Mouse (Mus musculus) bone marrow, adult 2 months (tissue): ENCODE measurements around the gene Synrg. TPM values are rescaled to one million over a fixed set of nuclear protein-coding genes. Genes with fewer than 3 reads are reported as not detected.

Experiments used
- H3K27ac ChIP-seq: fragments of 200-500 bp; 2 replicates; pipeline ENCODE4 v1.5.1; 2012; ENCODE audit warnings: low read depth, mild to moderate bottlenecking, control low read depth, inconsistent platforms, low read length; ENCODE audit not compliant: control insufficient read depth, poor library complexity, insufficient read depth
- H3K4me1 ChIP-seq: fragments of 200-500 bp; 2 replicates; pipeline ENCODE4 v1.6.1; 2011; ENCODE audit warnings: low read length; ENCODE audit not compliant: control insufficient read depth, insufficient read depth
- H3K4me3 ChIP-seq: fragments of 200-500 bp; replicated peaks from 2 replicates; pipeline ENCODE3; 2011; ENCODE audit warnings: mild to moderate bottlenecking, low read depth, low read length, control low read depth; ENCODE audit not compliant: control insufficient read depth
- CTCF ChIP-seq: fragments of 200-500 bp; IDR thresholded peaks from 2 replicates; pipeline ENCODE4 v1.5.1; 2011; ENCODE audit warnings: low read length, control low read depth; ENCODE audit not compliant: control insufficient read depth, insufficient read depth
- POLR2A ChIP-seq: fragments of 200-500 bp; IDR thresholded peaks from 2 replicates; pipeline ENCODE4 v1.6.1; 2011; ENCODE audit warnings: low read depth, mild to moderate bottlenecking, control low read depth, low read length, borderline replicate concordance; ENCODE audit not compliant: control insufficient read depth
- WGBS: fragments of 180-500 bp; shearing (Covaris S2); methylation state at CpG from one replicate; pipeline ENCODE4 v1.1.7; 2018; 5-methylcytosine and 5-hydroxymethylcytosine counted together
- polyA plus RNA-seq: library from polyadenylated mRNA; stranded (reverse); fragments of >200 nt; gene quantifications from 2 replicates; pipeline ENCODE4 v1.2.4, GENCODE M21; 2011; ENCODE audit warnings: low replicate concordance; ENCODE audit not compliant: missing spikeins, insufficient read depth, insufficient read length

The Synrg gene
- polyA plus RNA-seq, 1 experiment = 14.2 TPM

DNA sequence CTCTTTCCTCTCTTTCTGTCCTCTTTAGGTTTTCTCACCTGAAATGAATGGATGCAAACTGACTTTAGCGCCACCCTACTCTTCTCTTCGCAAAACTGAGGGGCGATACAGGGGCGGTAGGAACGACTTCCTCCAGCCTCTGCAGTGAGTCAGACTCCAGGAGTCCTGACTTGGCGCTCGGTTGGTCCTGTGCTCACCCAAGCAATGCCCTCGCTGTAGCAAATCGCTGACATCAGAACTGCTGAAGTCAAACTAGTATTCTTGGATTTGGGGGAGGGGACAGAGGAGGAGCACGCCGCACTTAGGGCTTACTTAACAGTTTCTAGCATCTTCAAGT lies 104.8 kb downstream of the Synrg start, which contains the start of gene Dusp14:
Dusp14 (minus strand) TSS at position 228 of the 337 bp plus-strand sequence.
- H3K4me3 ChIP-seq = peak within 1 kb of the TSS; percentile 25
- TF ChIP-seq CTCF = no peak
- 6% methylated on average over 11 of the region's 11 CpGs for WGBS

DNA sequence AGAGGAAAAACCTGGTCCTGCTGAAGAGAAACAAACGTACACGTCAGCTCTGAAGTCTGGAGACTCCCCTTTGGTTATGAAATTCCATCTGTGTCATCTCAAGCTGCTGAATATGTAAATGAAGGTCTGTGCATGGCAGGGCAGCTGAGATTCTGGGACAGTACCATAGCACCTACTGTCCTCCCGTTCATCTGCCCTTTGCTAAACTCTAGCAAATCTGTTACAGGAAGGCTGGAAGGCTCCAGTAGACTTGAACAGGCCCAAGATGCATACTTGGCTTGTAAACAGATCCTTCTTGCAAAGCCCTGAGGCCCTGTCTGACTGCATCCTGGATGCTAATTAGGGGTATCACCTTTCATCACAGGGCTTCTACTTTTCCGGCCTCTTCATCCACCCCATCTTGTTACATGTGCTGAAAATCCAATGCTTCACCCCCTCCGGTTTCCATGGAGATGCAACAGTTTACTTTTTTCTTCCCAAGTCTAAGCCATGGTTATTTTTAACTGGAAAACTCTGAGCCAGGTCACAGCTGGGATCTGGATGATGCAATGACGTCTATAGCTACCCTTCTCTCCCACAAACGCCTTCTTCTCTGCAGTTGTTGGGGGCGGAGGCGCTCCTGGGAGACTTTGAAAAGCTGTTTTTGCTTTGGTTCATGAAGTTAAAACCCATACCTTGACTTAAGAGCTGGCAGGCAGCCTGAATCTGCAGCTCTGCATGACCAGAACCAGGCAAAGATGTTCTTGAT lies 108.8 kb downstream of the Synrg start:
- no peaks in the 10 kb centered on the region for H3K4me1 ChIP-seq
- no peak for TF ChIP-seq POLR2A
- no peak for TF ChIP-seq CTCF

More for the DNA sequence above, 104.8 kb downstream of the Synrg start, which contains the start of gene Dusp14:
- Histone ChIP-seq H3K27ac (no peak within 1 kb of the TSS), H3K4me1 (no peaks in the 10 kb centered on the region)

DNA sequence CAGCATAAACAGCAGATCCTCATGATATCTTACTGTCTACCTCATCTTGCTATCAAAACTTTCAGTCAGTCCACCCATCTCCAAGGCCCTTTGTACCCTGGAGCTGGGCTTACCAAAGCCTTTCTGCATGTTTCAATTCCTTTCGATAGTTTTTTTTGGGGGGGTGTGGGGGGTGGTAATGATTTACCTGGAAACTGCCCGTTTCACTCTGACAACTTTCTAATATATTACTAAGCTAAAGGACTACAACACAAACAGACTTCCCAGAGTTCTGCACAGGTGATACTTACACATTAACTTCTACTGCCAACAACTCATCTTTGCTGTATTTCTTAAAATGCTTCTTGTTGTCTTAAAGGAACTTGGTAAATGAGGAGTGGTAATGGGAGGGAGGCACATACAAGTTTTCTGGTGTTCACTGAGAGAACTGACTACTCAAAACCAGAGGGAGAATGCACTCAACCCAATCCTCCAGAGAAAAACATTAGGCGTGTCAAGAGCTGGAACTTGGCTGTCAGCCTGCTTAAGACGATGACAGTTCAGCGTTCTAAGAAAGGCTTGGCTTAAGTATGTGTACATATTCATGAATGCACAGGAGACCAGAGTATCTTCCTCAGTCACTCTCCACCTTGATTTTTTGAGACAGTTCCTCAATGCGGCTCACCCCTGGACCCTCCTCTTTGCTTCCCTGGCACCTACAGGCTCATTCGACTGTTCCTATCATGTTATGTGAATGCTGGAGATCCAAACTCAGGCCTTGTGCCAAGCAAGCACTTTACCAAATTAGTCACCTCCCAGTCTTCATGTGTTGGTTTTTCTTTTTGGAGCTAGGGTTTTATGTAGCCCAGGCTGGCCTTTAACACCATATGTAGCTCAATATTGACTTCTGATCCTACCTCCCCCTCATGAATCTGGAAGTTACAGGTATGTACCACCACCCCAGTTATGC lies 109.9 kb downstream of the Synrg start:
- Histone ChIP-seq H3K4me1 (no peaks in the 10 kb centered on the region), H3K27ac (no peak overlapping the region), H3K4me3 (no peak overlapping the region)
- WGBS = 77% methylated on average over 7 of the region's 7 CpGs
- no peak for TF ChIP-seq POLR2A
- no peak for TF ChIP-seq CTCF

More for the DNA sequence above, 108.8 kb downstream of the Synrg start:
- WGBS = 60% methylated on average over 9 of the region's 9 CpGs
- Histone ChIP-seq H3K27ac (no peak overlapping the region), H3K4me3 (no peak overlapping the region)

DNA sequence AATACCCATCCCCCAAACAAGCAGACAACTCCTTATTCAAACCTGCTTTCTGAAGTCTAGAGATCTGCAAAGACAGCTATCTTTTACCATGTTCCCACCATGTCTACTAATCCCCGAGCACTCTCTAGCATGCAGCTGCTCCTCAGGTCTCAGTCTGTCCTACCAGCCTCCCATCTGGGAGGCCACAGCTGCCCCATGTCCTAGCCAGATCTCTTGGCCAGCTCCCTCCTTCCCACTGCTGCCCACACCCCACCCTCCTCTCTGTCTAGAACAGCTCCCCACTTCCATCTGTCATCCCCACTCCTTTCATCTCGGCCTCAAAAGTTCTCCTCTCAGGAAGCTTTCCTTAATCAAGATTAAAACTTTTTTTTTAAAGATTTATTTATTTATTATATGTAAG lies 112.8 kb downstream of the Synrg start:
- no peak for TF ChIP-seq POLR2A
- TF ChIP-seq CTCF = no peak
- WGBS = 70% methylated on average over 2 of the region's 2 CpGs
- Histone ChIP-seq H3K4me1 (no peaks in the 10 kb centered on the region), H3K27ac (no peak overlapping the region), H3K4me3 (no peak overlapping the region)

DNA sequence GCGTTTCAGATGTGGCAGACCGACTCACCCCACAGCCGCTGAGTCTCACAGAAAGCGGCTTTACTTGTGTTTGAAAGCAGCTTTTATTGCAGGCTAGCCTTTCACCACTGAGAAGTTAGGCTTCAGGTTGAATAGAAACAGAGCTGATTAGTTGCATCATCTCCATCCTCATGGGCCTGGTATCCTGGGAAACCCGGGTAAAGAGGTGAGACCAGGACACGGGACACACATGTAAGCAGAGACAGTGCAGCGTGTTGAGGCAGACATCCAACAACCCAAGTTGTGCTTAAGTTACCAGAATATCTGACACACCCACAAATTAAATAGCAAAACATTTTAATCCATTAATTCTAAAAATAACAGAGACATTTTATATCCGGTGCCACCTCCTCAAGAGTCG lies 114.4 kb downstream of the Synrg start:
- Histone ChIP-seq H3K4me1 (no peaks in the 10 kb centered on the region), H3K27ac (no peak overlapping the region), H3K4me3 (no peak overlapping the region)
- TF ChIP-seq CTCF (no peak), POLR2A (no peak)
- WGBS = 88% methylated on average over 9 of the region's 9 CpGs

DNA sequence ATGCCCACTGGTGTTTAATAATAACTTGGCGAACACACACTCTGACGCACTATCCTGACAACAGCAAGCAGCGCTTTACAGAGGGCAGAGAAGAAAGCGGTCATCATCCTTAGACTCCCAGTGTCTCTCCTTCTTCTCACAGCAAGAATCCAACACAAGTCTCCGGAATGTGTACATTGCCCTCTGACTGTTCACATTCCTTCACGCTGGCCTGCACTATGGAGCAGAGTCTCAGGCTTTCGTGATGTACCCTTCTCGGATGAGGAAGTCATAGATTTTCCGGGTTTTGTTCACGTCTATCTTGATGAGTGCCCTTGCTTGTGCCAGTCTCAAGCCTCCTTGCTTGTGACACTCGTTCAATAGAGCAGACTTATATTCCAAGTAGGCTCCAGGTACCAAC lies 115.1 kb downstream of the Synrg start:
- Histone ChIP-seq H3K27ac (no peak overlapping the region), H3K4me1 (no peaks in the 10 kb centered on the region), H3K4me3 (no peak overlapping the region)
- TF ChIP-seq CTCF (no peak), POLR2A (no peak)
- 89% methylated on average over 11 of the region's 11 CpGs for WGBS

DNA sequence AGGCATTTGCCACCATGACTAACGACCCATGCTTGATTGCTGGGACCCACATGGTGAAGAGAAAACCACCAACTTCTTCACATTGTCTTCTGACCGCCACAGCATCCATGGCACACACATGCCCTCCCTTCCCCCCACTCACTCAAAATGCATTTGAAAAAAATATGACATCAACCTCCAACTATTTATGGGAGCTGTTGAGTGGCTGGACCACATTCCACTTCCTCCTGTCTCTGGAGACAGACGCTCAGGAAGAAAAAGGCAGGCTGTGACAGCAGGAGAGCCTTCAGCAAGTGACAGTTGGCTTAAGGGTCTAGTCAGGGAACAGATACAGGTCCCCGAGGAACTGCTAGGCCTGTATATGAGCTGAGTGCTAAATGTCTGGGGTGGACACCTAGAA lies 115.7 kb downstream of the Synrg start:
- H3K27ac ChIP-seq = no peak overlapping the region
- 70% methylated on average over 4 of the region's 4 CpGs for WGBS
- TF ChIP-seq CTCF (no peak), POLR2A (no peak)
- H3K4me3 ChIP-seq = no peak overlapping the region
- H3K4me1 ChIP-seq = no peaks in the 10 kb centered on the region

DNA sequence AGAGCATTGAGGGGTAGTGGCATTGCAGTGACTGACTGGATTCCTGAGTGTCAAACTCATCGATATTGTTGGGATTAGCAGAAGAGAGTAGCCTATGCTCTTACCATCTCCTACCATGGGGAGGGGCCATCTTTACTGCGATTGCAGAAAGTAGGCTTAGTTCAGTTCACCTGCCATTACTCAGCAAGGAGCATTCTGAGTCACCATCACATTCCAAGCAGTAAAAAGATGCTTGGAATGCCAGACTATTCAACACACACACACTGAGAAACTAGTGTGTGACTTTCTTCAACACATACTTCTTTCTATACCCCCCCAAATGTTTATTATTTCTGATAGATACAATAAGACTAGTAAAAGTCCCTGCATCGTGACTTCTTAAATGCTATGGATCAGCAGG lies 116.1 kb downstream of the Synrg start:
- H3K4me1 ChIP-seq = no peaks in the 10 kb centered on the region
- WGBS = 87% methylated on average over 3 of the region's 3 CpGs
- no peak for TF ChIP-seq CTCF
- no peak for TF ChIP-seq POLR2A
- H3K4me3 ChIP-seq = no peak overlapping the region
- H3K27ac ChIP-seq = no peak overlapping the region

DNA sequence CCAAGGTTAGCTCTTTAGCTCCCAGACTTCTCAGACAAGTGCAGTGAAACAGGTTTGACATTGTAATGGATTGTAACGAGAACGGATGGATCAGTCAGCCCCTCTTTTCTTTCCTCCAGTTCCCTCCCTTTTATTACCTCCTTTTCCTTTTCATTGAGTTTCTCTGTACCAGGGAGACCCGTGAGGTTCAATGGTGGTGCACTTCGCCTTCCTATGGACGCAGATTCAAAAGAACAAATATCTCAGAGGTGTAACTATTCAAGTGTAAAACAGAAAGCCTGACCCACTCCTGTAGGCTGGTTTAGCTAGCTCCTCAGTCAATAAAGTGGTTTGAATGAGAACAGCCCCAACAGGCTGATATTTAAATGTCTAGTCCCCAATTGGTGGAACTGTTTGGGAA lies 117.7 kb downstream of the Synrg start:
- TF ChIP-seq CTCF (no peak), POLR2A (no peak)
- 88% methylated on average over 5 of the region's 5 CpGs for WGBS
- H3K4me1 ChIP-seq = no peaks in the 10 kb centered on the region
- no peak overlapping the region for H3K27ac ChIP-seq
- H3K4me3 ChIP-seq = no peak overlapping the region
